Mouse (Mus musculus) heart, postnatal 0 days (tissue): Measurements from ENCODE around the gene Upk3bl. TPM values are rescaled to one million over a fixed set of nuclear protein-coding genes. Genes with fewer than 3 reads are reported as not detected.
A peak's percentile ranks its signal among the peaks of the same experiment; 100 is the strongest.

Experiments used
- ATAC-seq: fragments of 200-750 bp; cut with Nextera tagmentation; 2 replicates; pipeline ENCODE4 v1.8.0; 2017; ENCODE audit warnings: low read depth, moderate number of reproducible peaks, moderate library complexity; ENCODE audit not compliant: insufficient read depth
- DNase-seq: peaks from one replicate; pipeline ENCODE4 v3.0.0-alpha.2; 2016; ENCODE audit warnings: low spot score
- H3K27ac ChIP-seq: fragments of 300-500 bp; sonication (generic); 2 replicates; pipeline ENCODE4 v1.5.1; 2014; ENCODE audit warnings: low read depth, mild to moderate bottlenecking
- H3K27me3 ChIP-seq: fragments of 300-500 bp; sonication (generic); 2 replicates; pipeline ENCODE4 v1.6.1; 2014; ENCODE audit warnings: low read length, mixed read lengths; ENCODE audit not compliant: control insufficient read depth, insufficient read depth
- H3K36me3 ChIP-seq: fragments of 300-500 bp; sonication (generic); replicated peaks from 2 replicates; pipeline ENCODE4 v1.6.1; 2014; ENCODE audit warnings: low read length, mixed read lengths; ENCODE audit not compliant: control insufficient read depth, insufficient read depth
- H3K4me1 ChIP-seq: fragments of 300-500 bp; sonication (generic); 2 replicates; pipeline ENCODE4 v1.6.1; 2014; ENCODE audit warnings: antibody characterized with exemption; ENCODE audit not compliant: control insufficient read depth, insufficient read depth
- H3K4me2 ChIP-seq: fragments of 300-500 bp; sonication (generic); 2 replicates; pipeline ENCODE4 v1.6.1; 2014; ENCODE audit warnings: low read depth, mild to moderate bottlenecking, low read length, moderate library complexity
- H3K4me3 ChIP-seq: fragments of 300-500 bp; sonication (generic); 2 replicates; pipeline ENCODE4 v1.5.1; 2014; ENCODE audit warnings: low read depth, low read length
- H3K9ac ChIP-seq: fragments of 300-500 bp; sonication (generic); replicated peaks from 2 replicates; pipeline ENCODE4 v1.6.1; 2014; ENCODE audit warnings: low read depth, low read length, mixed read lengths
- H3K9me3 ChIP-seq: fragments of 300-500 bp; sonication (generic); replicated peaks from 2 replicates; pipeline ENCODE4 v1.6.1; 2016; ENCODE audit warnings: low read length; ENCODE audit not compliant: control insufficient read depth
- CTCF ChIP-seq: IDR thresholded peaks from 2 replicates; pipeline ENCODE4 v1.5.1; 2016; ENCODE audit warnings: antibody characterized with exemption, control low read depth, low read depth
- EP300 ChIP-seq: IDR thresholded peaks from 2 replicates; pipeline ENCODE4 v1.6.1; 2016; ENCODE audit warnings: antibody characterized with exemption, low read depth
- WGBS: fragments of 180-500 bp; shearing (Covaris S2); extraction: QIAGEN DNeasy Blood & Tissue Kit; methylation state at CpG from one replicate; pipeline ENCODE4 v1.1.7; 2014; 5-methylcytosine and 5-hydroxymethylcytosine counted together
- polyA plus RNA-seq: library from polyadenylated mRNA; unstranded; fragments of >200 nt; fragmentation: Nextera tagmentation; extraction: Ambion mirVana; gene quantifications from 2 replicates; pipeline ENCODE4 v1.2.1, GENCODE M21; 2015
- total RNA-seq: library from RNA; depleted of rRNA; stranded (reverse); fragments of >200 nt; gene quantifications from 2 replicates; pipeline ENCODE4 v1.2.3, GENCODE M21; 2014; ENCODE audit warnings: low replicate concordance

Upk3bl gene
- total and polyA plus RNA-seq, 2 experiments from 2014 or later, result 4.2 TPM; not detected in 1

DNA sequence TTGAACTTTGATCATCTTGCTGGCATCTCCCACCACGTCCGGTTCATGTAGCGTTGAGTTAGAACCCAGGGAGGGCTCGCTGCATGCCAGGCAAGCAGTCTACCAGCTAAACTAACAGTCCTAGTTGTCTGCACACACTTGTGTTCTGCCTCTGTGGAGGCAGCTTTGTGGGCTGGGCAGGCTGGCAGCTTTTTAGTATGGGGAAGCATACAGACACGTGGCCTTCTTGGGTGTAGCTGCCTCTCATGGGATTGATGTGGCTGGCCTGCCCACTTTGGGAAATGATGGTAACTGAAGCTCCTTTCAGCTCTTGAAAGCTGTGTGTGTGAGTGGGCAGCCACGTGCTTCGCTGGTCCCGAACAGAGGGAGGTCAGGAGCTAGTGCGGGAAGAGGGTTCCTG lies 27.4 kb upstream of the Upk3bl start:
- Histone ChIP-seq H3K4me2 (no peak overlapping the region), H3K9me3 (no peaks in the 10 kb centered on the region), H3K4me1 (no peaks in the 10 kb centered on the region), H3K9ac (no peak overlapping the region), H3K4me3 (no peak overlapping the region), H3K27ac (no peak overlapping the region), H3K36me3 (peaks cover 53% of the 10 kb centered on the region), H3K27me3 (no peaks in the 10 kb centered on the region)
- DNase-seq (no peak), ATAC-seq (no peak)
- no peak for TF ChIP-seq EP300
- TF ChIP-seq CTCF, result no peak
- 83% methylated on average over 9 of the region's 9 CpGs for WGBS

DNA sequence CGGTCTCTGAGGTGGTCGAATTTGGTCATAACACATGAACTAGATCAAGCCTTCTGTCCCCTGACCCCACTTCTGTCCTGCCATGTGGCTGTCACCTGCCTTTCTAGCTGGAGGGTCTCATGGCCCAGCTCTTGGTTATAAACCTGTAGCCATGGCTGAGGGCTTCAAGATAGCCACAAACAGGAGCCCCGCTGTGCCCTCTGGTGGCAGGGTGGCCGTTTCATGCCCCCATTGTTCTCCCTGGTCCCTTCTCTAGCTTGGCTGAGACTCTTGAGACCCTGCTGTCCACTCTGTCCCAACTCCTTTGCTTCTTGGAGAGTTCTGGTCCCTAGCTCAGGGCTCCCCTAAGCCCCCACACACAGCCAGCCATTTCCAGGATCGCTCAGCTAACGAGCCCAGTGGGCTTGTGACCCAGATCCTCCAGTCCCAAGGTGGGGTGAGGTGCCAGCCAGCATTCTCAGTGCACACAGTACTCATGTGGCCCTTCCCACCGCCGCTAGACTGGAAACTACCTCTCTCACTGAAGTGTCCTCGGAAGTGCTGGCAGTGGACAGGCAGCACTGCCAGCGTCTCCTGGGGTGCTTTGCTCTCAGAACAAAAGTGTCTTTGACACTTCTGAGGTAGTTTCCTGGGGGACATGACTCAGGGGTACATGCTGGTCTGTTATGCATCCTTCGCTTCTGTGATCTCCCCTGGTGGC lies 26.5 kb upstream of the Upk3bl start:
- Histone ChIP-seq H3K4me2 (no peak overlapping the region), H3K4me1 (no peaks in the 10 kb centered on the region), H3K9ac (no peak overlapping the region), H3K36me3 (peaks cover 62% of the 10 kb centered on the region), H3K27ac (no peak overlapping the region), H3K27me3 (no peaks in the 10 kb centered on the region), H3K9me3 (no peaks in the 10 kb centered on the region), H3K4me3 (no peak overlapping the region)
- ATAC-seq, result no peak
- TF ChIP-seq EP300 (no peak), CTCF (peak; percentile 7; the same call in 1 of the 2 replicates)
- DNase-seq, result no peak
- WGBS, result 83% methylated on average over 11 of the region's 11 CpGs

DNA sequence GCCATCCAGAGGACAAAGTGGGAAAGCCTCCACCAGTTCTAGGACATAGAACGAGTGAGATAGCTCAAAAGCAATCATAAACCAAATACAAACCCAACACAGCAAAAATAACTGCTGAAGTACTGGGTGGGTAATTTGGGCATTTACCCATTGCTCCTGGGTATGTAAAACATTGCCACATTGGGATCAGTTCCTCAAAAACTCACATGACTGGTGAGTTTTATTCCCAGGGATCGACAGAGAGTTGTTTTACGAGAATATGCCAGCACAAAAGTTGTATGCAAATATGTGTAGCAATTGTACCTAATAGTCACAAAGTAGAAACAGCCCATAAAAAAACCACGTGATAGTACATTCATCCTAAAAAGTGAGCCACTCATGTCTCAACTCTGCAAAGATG lies 19.4 kb upstream of the Upk3bl start:
- Histone ChIP-seq H3K4me2 (no peak overlapping the region), H3K4me3 (no peak overlapping the region), H3K36me3 (peaks cover 32% of the 10 kb centered on the region), H3K9me3 (no peaks in the 10 kb centered on the region), H3K9ac (no peak overlapping the region), H3K27ac (no peak overlapping the region), H3K4me1 (no peaks in the 10 kb centered on the region), H3K27me3 (no peaks in the 10 kb centered on the region)
- no peak for ATAC-seq
- 77% methylated on average over 4 of the region's 4 CpGs for WGBS
- DNase-seq, result no peak
- TF ChIP-seq EP300, result no peak
- TF ChIP-seq CTCF, result no peak

DNA sequence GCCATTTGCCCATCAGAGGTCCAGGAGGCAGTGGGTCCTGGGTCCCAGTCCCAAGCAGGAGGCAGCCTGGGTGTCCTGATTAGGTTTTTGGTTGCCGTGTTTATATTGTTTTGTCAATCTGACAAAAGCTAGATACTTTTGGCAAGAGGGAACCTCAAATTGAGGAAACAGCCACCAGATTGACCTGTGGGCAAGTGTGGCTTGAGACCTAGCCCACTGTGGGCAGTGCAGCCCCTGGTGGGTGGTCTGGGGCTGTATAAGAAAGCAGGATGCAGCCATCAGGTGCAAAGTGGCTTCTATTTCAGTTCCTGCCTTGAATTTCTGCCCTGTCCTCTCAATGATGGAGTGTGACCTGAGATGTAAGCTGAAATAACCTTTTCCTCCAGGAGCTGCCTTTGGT lies 19.0 kb upstream of the Upk3bl start:
- Histone ChIP-seq H3K27me3 (no peaks in the 10 kb centered on the region), H3K9me3 (no peaks in the 10 kb centered on the region), H3K36me3 (peaks cover 28% of the 10 kb centered on the region), H3K4me1 (no peaks in the 10 kb centered on the region), H3K27ac (no peak overlapping the region), H3K9ac (no peak overlapping the region), H3K4me2 (no peak overlapping the region), H3K4me3 (no peak overlapping the region)
- ATAC-seq (no peak), DNase-seq (no peak)
- WGBS, result 85% methylated on average over 1 of the region's 1 CpGs
- no peak for TF ChIP-seq CTCF
- TF ChIP-seq EP300, result no peak

DNA sequence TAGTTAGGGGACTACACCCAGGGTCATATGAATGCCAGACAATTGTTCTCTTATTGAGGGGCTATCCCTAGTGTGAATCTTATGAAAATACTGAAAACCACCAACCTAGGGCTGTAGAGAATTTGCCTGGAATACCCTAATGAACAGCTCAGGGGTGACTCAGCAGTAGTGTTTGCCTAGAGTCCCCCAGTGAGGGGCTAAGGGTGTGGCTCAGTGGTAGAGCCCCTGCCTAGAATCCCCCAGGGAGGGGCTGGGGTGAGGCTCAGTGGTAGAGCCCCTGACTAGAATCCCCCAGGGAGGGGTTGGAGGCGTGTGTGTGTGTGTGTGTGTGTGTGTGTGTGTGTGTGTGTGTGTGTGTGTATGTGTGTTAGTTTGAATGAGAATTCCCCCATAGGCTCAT lies 17.6 kb upstream of the Upk3bl start:
- TF ChIP-seq CTCF (no peak), EP300 (no peak)
- 89% methylated on average over 1 of the region's 1 CpGs for WGBS
- Histone ChIP-seq H3K9me3 (no peaks in the 10 kb centered on the region), H3K4me2 (no peak overlapping the region), H3K36me3 (peaks cover 14% of the 10 kb centered on the region), H3K9ac (no peak overlapping the region), H3K27me3 (no peaks in the 10 kb centered on the region), H3K4me3 (no peak overlapping the region), H3K4me1 (no peaks in the 10 kb centered on the region), H3K27ac (no peak overlapping the region)
- DNase-seq, result no peak
- ATAC-seq, result no peak
